Mouse (Mus musculus): ENCODE measurements at regions not wholly inside any gene's neighbourhood (a gene's known extent, or its start where the extent isn't known, plus 50 kb on each side); places are given as distances from the start of the nearest gene placed in this dataset.

DNA sequence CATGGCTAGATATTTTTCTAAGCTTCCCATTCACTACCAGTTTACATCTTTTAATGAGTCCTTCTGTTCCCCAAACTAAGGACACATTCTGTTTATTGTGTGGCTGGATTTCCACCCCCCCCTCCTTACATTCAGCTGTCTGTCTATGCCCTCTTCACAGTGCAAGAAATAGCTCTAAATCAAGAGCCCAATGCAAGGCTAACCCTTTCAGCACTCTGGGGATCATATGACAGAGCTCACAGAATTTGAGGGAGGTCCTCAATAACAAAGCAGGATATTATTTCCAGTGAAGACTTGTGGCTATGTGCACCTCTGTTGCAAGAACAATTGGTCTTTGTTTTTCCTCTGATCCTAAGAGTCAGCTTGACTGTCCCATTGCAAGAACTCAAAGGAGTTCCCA lies 874.1 kb upstream of the Gje1 start:
- ATAC-seq (ENCODE audit: poor library complexity, severe bottlenecking): no peak

GRCm38 (mm10) chr10:15586081-15586480 lies 868.1 kb upstream of the Gje1 start:
- ATAC-seq (ENCODE audit: poor library complexity, severe bottlenecking): no peak

DNA sequence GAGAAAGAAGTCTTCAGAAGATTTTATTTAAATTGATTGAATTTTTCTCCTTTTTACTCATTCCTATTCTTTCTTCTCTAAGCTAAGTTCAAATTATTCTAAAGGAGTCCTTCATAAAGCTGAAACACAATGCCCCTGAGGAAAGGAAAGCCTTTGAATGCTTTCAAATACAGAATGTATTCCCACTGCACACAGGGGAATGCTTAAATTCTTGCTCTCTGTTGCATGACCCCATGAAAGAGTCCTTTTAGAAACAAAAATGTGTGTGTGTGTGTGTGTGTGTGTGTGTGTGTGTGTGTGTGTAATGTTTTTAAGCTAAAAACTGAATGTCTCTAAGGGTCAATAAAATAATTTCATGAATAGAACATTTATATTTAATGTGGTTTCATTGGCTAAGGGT lies 846.1 kb upstream of the Gje1 start:
- ATAC-seq (ENCODE audit: poor library complexity, severe bottlenecking): no peak

GRCm38 (mm10) chr10:15553407-15554064 lies 835.5 kb upstream of the Gje1 start:
- no peak for ATAC-seq (ENCODE audit: poor library complexity, severe bottlenecking)

DNA sequence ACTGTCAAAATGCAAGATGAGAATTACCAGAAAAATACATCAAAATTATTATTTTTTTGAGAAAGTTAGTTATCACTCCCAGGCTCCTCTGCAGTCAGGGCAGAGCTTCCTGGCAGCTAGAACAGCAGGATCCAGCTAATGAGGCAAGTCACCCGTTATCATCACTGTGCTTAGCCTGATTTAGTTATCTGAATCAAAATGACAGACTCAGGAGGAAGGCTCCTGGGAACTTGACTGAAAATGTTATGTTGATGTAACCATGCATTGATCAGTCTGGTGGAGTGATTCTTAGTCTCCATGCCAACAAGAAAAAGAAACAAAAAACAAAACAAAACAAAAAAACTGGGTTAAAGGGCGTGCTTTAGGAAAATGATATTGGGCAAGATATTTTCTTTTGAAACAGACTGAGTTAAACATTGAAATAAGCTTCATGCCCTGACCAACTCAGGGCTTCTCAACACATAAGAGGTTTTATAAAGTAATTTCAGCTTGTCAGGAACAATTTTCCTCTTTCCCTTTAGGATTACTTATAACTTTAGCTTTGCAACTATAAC lies 823.9 kb upstream of the Gje1 start:
- no peak for ATAC-seq (ENCODE audit: poor library complexity, severe bottlenecking)

- no peak for ATAC-seq (ENCODE audit: poor library complexity, severe bottlenecking)
Measured at GRCm38 (mm10) chr10:15540780-15541426, 822.9 kb upstream of the Gje1 start.

DNA sequence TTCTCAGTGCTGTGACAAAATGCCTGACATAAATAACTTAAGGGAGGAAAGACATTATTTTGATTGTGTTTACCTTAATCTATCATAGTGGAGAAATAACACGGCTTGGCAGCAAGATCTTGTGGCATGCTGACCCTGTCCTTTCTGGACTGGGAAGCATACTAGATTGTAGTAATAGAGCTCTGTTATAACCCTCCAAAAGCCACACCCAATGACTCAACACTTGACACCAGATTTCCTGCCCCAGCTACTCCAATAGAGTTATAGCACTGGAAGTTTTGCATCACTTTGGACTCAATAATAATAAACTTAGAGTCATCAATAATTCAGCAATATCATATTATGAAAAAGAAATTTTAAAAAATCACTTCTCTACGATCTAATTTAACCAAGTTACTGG lies 818.0 kb upstream of the Gje1 start:
- no peak for ATAC-seq (ENCODE audit: poor library complexity, severe bottlenecking)

GRCm38 (mm10) chr10:15487367-15487766 lies 769.4 kb upstream of the Gje1 start:
- no peak for ATAC-seq (ENCODE audit: poor library complexity, severe bottlenecking)

DNA sequence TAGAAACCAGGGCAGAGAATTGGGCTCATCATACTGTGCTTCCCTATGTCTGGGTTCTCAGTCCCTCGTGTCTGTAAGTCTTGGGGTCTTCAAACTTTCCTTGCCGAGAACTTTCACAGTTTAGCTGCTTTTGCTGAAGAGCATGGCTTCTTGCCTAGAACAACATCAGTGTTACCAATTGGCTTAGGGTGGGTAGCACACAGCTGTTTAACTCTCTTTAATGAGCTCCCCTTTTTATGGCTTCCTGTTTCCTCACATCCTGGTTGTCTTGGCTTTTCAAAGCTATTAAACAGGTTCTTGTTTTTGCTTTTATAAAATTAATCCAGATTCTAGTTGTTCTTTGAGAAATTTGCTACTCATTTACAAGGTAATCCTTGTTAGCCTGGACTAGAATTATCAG lies 725.3 kb upstream of the Gje1 start:
- ATAC-seq (ENCODE audit: poor library complexity, severe bottlenecking): no peak

DNA sequence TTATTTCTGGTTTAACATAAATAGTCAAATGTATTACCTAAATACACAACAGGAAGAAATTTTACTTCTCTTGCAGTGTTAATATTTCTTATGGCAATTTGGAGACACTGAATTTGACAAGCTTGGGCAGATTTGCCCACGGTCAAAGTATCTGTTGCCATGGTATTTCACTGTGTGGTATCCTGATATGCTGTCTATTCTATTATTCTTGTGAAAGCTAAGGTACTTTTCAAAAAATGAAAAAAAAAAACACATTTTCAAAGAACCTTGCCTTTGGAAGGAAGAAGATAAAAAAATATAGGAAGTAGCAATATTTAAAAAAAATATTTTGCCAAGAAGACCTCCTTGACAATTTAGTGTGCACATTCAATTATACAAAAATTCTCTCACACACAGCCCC lies 723.2 kb upstream of the Gje1 start:
- ATAC-seq (ENCODE audit: poor library complexity, severe bottlenecking): no peak

GRCm38 (mm10) chr10:15426746-15427145 lies 708.7 kb upstream of the Gje1 start:
- ATAC-seq (ENCODE audit: poor library complexity, severe bottlenecking): no peak

DNA sequence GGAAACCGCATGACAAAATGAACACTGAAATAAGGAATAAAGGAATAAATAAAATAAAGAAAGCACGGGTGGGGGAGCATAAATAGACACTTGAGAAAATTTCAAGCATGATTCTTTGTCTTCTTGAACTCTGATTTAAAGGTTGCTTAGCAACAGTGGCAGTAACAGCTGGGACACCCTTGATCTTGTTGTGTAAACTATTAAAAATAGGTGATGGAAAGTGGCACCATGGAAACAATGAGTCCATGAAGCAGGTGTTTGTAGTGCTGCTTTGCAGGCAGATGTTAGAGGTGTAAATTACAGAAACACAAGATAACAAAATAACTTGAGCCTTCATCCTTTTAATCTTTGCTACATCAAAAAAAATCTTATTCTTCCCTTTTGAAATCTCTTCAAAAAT lies 688.2 kb upstream of the Gje1 start:
- ATAC-seq (ENCODE audit: poor library complexity, severe bottlenecking): no peak

DNA sequence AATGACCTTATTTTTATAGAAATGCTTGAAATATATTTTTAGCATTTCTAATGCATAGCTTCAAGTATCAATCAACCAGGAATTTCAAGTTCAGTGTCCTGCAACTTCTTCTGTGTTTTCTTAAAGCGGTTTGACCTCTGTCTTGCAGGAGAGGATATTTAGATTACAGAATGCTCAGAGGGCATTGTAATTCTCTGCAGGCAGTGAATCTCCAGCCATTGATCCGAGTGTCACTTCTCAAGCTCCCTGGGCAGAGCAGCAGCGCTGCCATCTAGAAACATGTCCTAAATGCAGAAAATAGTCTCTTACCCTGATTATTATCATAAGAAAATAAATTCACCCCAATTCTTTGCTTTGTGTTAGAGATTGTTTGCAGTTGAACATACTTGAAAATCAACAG lies 687.7 kb upstream of the Gje1 start:
- no peak for ATAC-seq (ENCODE audit: poor library complexity, severe bottlenecking)

GRCm38 (mm10) chr10:15399964-15400363 lies 682.0 kb upstream of the Gje1 start:
- ATAC-seq (ENCODE audit: poor library complexity, severe bottlenecking): no peak

GRCm38 (mm10) chr10:15397114-15397513 lies 679.1 kb upstream of the Gje1 start:
- ATAC-seq (ENCODE audit: poor library complexity, severe bottlenecking): no peak

GRCm38 (mm10) chr10:15395295-15395694 lies 677.3 kb upstream of the Gje1 start:
- no peak for ATAC-seq (ENCODE audit: poor library complexity, severe bottlenecking)

DNA sequence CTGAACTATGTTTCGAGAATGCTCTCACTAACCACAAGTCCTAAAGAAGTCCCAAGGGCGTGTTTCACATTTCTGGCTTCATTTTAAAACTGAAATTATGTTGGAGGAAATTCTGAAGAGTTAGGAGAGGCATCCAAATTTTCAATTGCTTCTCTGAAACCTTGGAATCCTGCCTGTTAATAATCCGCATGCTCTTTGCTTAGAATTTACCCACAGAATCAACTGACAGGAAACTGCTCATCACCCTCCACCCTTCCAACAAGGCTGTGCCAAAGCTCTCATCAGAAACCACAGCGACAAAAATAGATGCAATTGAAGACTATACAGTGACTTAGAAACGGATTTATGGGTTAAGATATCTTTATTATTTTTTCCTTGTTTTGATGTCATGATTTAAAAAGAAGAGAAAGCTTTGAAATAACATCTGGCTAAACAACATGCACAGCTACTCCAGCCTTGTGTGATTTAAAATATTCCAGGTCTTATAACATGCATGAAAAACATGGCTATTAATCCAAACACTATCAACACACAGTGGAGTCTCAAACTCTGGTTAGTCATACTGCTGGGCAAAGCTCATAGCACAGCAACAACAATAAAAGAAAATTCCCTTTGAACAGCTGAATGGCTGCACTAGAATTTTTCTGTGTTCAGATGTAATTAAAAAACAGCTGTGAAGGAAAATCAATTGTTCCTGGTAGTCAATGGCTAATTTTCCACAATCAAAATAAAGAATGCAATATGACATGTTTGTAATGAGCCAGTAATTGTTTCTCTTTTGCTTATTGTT lies 674.2 kb upstream of the Gje1 start:
- ATAC-seq (ENCODE audit: poor library complexity, severe bottlenecking): peak; percentile 52

DNA sequence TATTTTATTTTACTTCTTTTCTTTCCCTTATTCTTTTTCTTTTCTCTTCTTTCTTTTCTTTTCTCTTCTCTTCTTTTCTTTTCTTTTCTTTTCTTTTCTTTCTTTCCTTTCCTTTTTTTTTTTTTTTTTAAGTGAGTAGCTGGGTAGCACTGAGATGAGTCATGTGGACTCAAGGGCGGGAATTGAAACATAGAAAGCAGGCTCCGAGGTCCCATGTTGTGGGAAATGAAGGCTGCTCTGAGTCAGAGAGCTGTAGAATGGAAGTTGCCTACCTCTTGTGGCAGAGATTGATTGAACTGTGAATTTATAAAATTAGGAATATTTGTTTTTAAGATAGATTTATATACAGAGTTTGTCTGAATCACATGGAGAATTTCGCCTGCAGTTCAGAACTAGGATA lies 655.6 kb upstream of the Gje1 start:
- no peak for ATAC-seq (ENCODE audit: poor library complexity, severe bottlenecking)
